Mouse (Mus musculus) intestine, postnatal 0 days (tissue): ENCODE results near the gene Srrm1. TPM values are rescaled to one million over a fixed set of nuclear protein-coding genes. Genes with fewer than 3 reads are reported as not detected.
A peak's percentile ranks its signal among the peaks of the same experiment; 100 is the strongest.
"Not testable (repeated sequence)": the region's sequence is repeated elsewhere in the genome, so short reads cannot be mapped to it uniquely, and the experiment has no call there.

Source experiments
- ATAC-seq: fragments of 200-750 bp; cut with Nextera tagmentation; 2 replicates; pipeline ENCODE4 v1.8.0; 2017; ENCODE audit warnings: mild to moderate bottlenecking, moderate TSS enrichment, moderate library complexity
- H3K27ac ChIP-seq: fragments of 300-500 bp; sonication (generic); 2 replicates; pipeline ENCODE4 v1.5.1; 2014; ENCODE audit warnings: mild to moderate bottlenecking, low read depth, low read length, moderate library complexity
- H3K27me3 ChIP-seq: fragments of 300-500 bp; sonication (generic); replicated peaks from 2 replicates; pipeline ENCODE4 v1.6.1; 2014; ENCODE audit warnings: low read length, mixed read lengths; ENCODE audit not compliant: control insufficient read depth, insufficient read depth
- H3K36me3 ChIP-seq: fragments of 300-500 bp; sonication (generic); 2 replicates; pipeline ENCODE4 v1.6.1; 2014; ENCODE audit warnings: mild to moderate bottlenecking, moderate library complexity; ENCODE audit not compliant: control insufficient read depth, insufficient read depth
- H3K4me1 ChIP-seq: fragments of 300-500 bp; sonication (generic); replicated peaks from 2 replicates; pipeline ENCODE4 v1.6.1; 2014; ENCODE audit warnings: antibody characterized with exemption, low read length, mixed read lengths; ENCODE audit not compliant: control insufficient read depth, insufficient read depth
- H3K4me2 ChIP-seq: fragments of 300-500 bp; sonication (generic); replicated peaks from 2 replicates; pipeline ENCODE4 v1.6.1; 2014; ENCODE audit warnings: low read depth, mild to moderate bottlenecking, moderate library complexity
- H3K4me3 ChIP-seq: fragments of 300-500 bp; sonication (generic); 2 replicates; pipeline ENCODE4 v1.5.1; 2014; ENCODE audit warnings: low read depth, low read length
- H3K9ac ChIP-seq: fragments of 300-500 bp; sonication (generic); 2 replicates; pipeline ENCODE4 v1.6.1; 2014; ENCODE audit warnings: mild to moderate bottlenecking, low read depth, low read length
- H3K9me3 ChIP-seq: fragments of 300-500 bp; sonication (generic); 2 replicates; pipeline ENCODE4 v1.6.1; 2016; ENCODE audit warnings: mixed run types; ENCODE audit not compliant: control insufficient read depth
- CTCF ChIP-seq: sonication (generic); IDR thresholded peaks from 2 replicates; pipeline ENCODE4 v1.5.1; 2016; ENCODE audit warnings: low read depth, mild to moderate bottlenecking, control low read depth, antibody characterized with exemption, moderate library complexity
- WGBS: fragments of 180-500 bp; shearing (Covaris S2); extraction: QIAGEN DNeasy Blood & Tissue Kit; methylation state at CpG from one replicate; pipeline ENCODE4 v1.1.7; 2014; 5-methylcytosine and 5-hydroxymethylcytosine counted together
- polyA plus RNA-seq: library from polyadenylated mRNA; unstranded; fragments of >200 nt; fragmentation: Nextera tagmentation; extraction: Ambion mirVana; gene quantifications from 2 replicates; pipeline ENCODE4 v1.2.1, GENCODE M21; 2015

Gene Srrm1
- polyA plus RNA-seq, 1 experiment from 2014 or later, result 113 TPM

GRCm38 (mm10) chr4:135357221-135357920, 4.2 kb upstream of the Srrm1 start:
- Histone ChIP-seq H3K9me3 (no peaks in the 10 kb centered on the region), H3K4me1 (peaks cover 5% of the 10 kb centered on the region; the same call in 1 of the 2 replicates), H3K4me2 (no peak overlapping the region), H3K27me3 (no peaks in the 10 kb centered on the region), H3K9ac (no peak overlapping the region), H3K27ac (no peak overlapping the region), H3K4me3 (no peak overlapping the region), H3K36me3 (no peaks in the 10 kb centered on the region)
- no peak for ATAC-seq
- WGBS, result 66% methylated on average over 12 of the region's 12 CpGs
- no peak for TF ChIP-seq CTCF

- Histone ChIP-seq H3K27ac (no peak overlapping the region), H3K36me3 (no peaks in the 10 kb centered on the region), H3K9me3 (no peaks in the 10 kb centered on the region), H3K4me1 (peaks cover 8% of the 10 kb centered on the region; the same call in 1 of the 2 replicates), H3K4me2 (no peak overlapping the region), H3K9ac (no peak overlapping the region), H3K27me3 (no peaks in the 10 kb centered on the region), H3K4me3 (no peak overlapping the region)
- no peak for TF ChIP-seq CTCF
- no peak for ATAC-seq
- 40% methylated on average over 9 of the region's 9 CpGs for WGBS
Measured at GRCm38 (mm10) chr4:135355886-135356550, 2.9 kb upstream of the Srrm1 start.

- ATAC-seq, H3K9ac ChIP-seq, H3K27me3 ChIP-seq, H3K9me3 ChIP-seq, H3K36me3 ChIP-seq, H3K4me2 ChIP-seq, H3K4me1 ChIP-seq, H3K4me3 ChIP-seq, H3K27ac ChIP-seq: not testable (repeated sequence)
Measured at GRCm38 (mm10) chr4:135354751-135355150, 1.6 kb upstream of the Srrm1 start.

- no peaks in the 10 kb centered on the region for H3K27me3 ChIP-seq
- H3K9ac ChIP-seq, result peak overlapping the region; percentile 19; the same call in 1 of the 2 replicates
- peak overlapping the region; percentile 93 for H3K27ac ChIP-seq
- WGBS, result 8% methylated on average over 12 of the region's 12 CpGs
- H3K4me1 ChIP-seq, result peaks cover 8% of the 10 kb centered on the region; the same call in 1 of the 2 replicates
- TF ChIP-seq CTCF, result no peak
- no peaks in the 10 kb centered on the region for H3K9me3 ChIP-seq
- peak overlapping the region; percentile 76 for H3K4me2 ChIP-seq
- no peak for ATAC-seq
- peak overlapping the region; percentile 78 for H3K4me3 ChIP-seq
- H3K36me3 ChIP-seq, result 0 out of 2 replicates have a peak, but pooled peaks cover 3% of the 10 kb centered on the region
Measured at GRCm38 (mm10) chr4:135353794-135354450, 801 bp upstream of the Srrm1 start.

GRCm38 (mm10) chr4:135352326-135353065, 625 bp downstream of the Srrm1 start:
- Histone ChIP-seq H3K36me3 (0 out of 2 replicates have a peak, but pooled peaks cover 3% of the 10 kb centered on the region), H3K4me2 (peak overlapping the region; percentile 76), H3K4me1 (peaks cover 8% of the 10 kb centered on the region; the same call in 1 of the 2 replicates), H3K9ac (peak overlapping the region; percentile 90), H3K9me3 (no peaks in the 10 kb centered on the region), H3K27ac (peak overlapping the region; percentile 89), H3K4me3 (peak overlapping the region; percentile 78), H3K27me3 (no peaks in the 10 kb centered on the region)
- no peak for TF ChIP-seq CTCF
- peak; percentile 35 for ATAC-seq
- WGBS, result under 1% methylated on average over 67 of the region's 67 CpGs
